Mouse (Mus musculus): Measurements from ENCODE around the gene Lrrc28. TPM values are rescaled to one million over a fixed set of nuclear protein-coding genes. Genes with fewer than 3 reads are reported as not detected.

Gene Lrrc28
- total and polyA plus RNA-seq, 3 experiments: 9.7 to 16.0 TPM; not detected in 1

DNA sequence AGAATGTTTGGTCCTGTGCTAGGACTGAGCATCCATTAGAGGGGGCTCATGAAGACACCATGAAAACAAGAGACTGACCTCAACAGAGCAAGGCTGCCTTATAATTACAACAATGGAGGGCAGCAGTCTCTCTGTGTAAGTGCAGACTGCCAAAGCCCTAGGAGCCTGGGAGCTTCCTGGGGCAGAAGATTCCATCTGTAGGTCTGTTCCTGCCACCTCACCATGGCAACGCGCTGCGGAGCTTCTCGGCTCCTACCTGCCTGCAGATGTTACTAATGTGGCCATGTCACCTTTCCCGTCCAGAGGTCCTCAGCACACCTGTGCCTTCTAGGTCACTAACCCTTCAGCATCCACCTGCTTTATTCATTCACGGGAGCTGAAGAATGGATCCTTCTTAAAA, 52.4 kb downstream of the Lrrc28 start:
- Histone ChIP-seq H3K4me1 (ENCODE audit: control insufficient read depth in 1 of 2, insufficient read depth in 2 of 2, low read length in 2 of 2) (peaks cover 0 to 4% of the 10 kb centered on the region in 2 experiments; a peak in 1 of 4 replicates), H3K27me3 (ENCODE audit: control insufficient read depth in 1 of 2, insufficient read depth in 2 of 2, low read length in 2 of 2) (no peaks in the 10 kb centered on the region), H3K9ac (ENCODE audit: control insufficient read depth, low read depth, low read length, poor library complexity, severe bottlenecking) (no peak overlapping the region), H3K27ac (ENCODE audit: control insufficient read depth, low read depth, low read length) (no peak overlapping the region), H3K9me3 (replicated peaks; ENCODE audit: insufficient read depth, low read length) (no peaks in the 10 kb centered on the region), H3K36me3 (ENCODE audit: control insufficient read depth in 1 of 2, insufficient read depth in 2 of 2, low read length in 2 of 2) (peaks cover 0 to 6% of the 10 kb centered on the region in 2 experiments; a peak in 2 of 4 replicates), H3K4me3 (ENCODE audit: control insufficient read depth in 1 of 2, insufficient read depth in 1 of 2, low read depth in 2 of 2, low read length in 2 of 2) (no peak overlapping the region), H3K79me2 (ENCODE audit: control insufficient read depth, insufficient read depth, low read length, poor library complexity) (no peaks in the 10 kb centered on the region)
- no peak for TF ChIP-seq ZKSCAN1 (IDR thresholded peaks at IDR 0.05; ENCODE audit: low read depth, low read length)
- no peak for TF ChIP-seq CHD1 (IDR thresholded peaks at IDR 0.05; ENCODE audit: low read depth, low read length)
- TF ChIP-seq NRF1 (IDR thresholded peaks at IDR 0.05; ENCODE audit: insufficient read depth, low read depth, low read length, poor library complexity, severe bottlenecking): no peak
- TF ChIP-seq ZNF384 (IDR thresholded peaks at IDR 0.05; ENCODE audit: low read depth, low read length): no peak
- TF ChIP-seq USF1 (IDR thresholded peaks at IDR 0.05; ENCODE audit: low read depth, low read length): no peak
- no peak for TF ChIP-seq POLR2AphosphoS5 (IDR thresholded peaks at IDR 0.05; ENCODE audit: borderline replicate concordance, low read depth, low read length)
- no peak for TF ChIP-seq SMC3 (IDR thresholded peaks at IDR 0.05; ENCODE audit: low read depth, low read length)
- TF ChIP-seq USF2 (IDR thresholded peaks at IDR 0.05; ENCODE audit: borderline replicate concordance in 1 of 2, insufficient read depth in 1 of 2, low read depth in 1 of 2, low read length in 2 of 2): no peak
- no peak for DNase-seq (ENCODE audit: low read depth, low spot score)

- Histone ChIP-seq H3K4me1 (ENCODE audit: control insufficient read depth in 1 of 2, insufficient read depth in 2 of 2, low read length in 2 of 2) (no peaks in the 10 kb centered on the region), H3K27ac (ENCODE audit: control insufficient read depth, low read depth, low read length) (no peak overlapping the region), H3K9me3 (replicated peaks; ENCODE audit: insufficient read depth, low read length) (no peaks in the 10 kb centered on the region), H3K4me3 (ENCODE audit: control insufficient read depth in 1 of 2, insufficient read depth in 1 of 2, low read depth in 2 of 2, low read length in 2 of 2) (no peak overlapping the region), H3K79me2 (ENCODE audit: control insufficient read depth, insufficient read depth, low read length, poor library complexity) (no peaks in the 10 kb centered on the region), H3K36me3 (ENCODE audit: control insufficient read depth in 1 of 2, insufficient read depth in 2 of 2, low read length in 2 of 2) (no peaks in the 10 kb centered on the region), H3K27me3 (ENCODE audit: control insufficient read depth in 1 of 2, insufficient read depth in 2 of 2, low read length in 2 of 2) (no peaks in the 10 kb centered on the region), H3K9ac (ENCODE audit: control insufficient read depth, low read depth, low read length, poor library complexity, severe bottlenecking) (no peak overlapping the region)
- DNase-seq (ENCODE audit: low read depth, low spot score): no peak
- TF ChIP-seq TAL1 (IDR thresholded peaks at IDR 0.05; ENCODE audit: low read length): no peak
- no peak for TF ChIP-seq ZNF384 (IDR thresholded peaks at IDR 0.05; ENCODE audit: low read depth, low read length)
- no peak for TF ChIP-seq NRF1 (IDR thresholded peaks at IDR 0.05; ENCODE audit: insufficient read depth, low read depth, low read length, poor library complexity, severe bottlenecking)
- TF ChIP-seq CTCF (IDR thresholded peaks at IDR 0.05 in 2 of 3, conservative IDR thresholded peaks at IDR 0.05 in 1 of 3; ENCODE audit: control insufficient read depth in 1 of 3, insufficient read depth in 1 of 3, low read depth in 2 of 3, low read length in 3 of 3, poor library complexity in 1 of 3, severe bottlenecking in 1 of 3): no peak
- no peak for TF ChIP-seq SMC3 (IDR thresholded peaks at IDR 0.05; ENCODE audit: low read depth, low read length)
- TF ChIP-seq RCOR1 (IDR thresholded peaks at IDR 0.05; ENCODE audit: low read depth, low read length): no peak
- no peak for TF ChIP-seq JUND (IDR thresholded peaks at IDR 0.05; ENCODE audit: low read depth, low read length)
- no peak for TF ChIP-seq USF1 (IDR thresholded peaks at IDR 0.05; ENCODE audit: low read depth, low read length)
- no peak for TF ChIP-seq NELFE (IDR thresholded peaks at IDR 0.05; ENCODE audit: low read depth, low read length)
- TF ChIP-seq POLR2A (IDR thresholded peaks at IDR 0.05; ENCODE audit: control insufficient read depth in 1 of 2, insufficient read depth in 1 of 2, low read depth in 1 of 2, low read length in 2 of 2, poor library complexity in 1 of 2): no peak
- no peak for TF ChIP-seq MXI1 (IDR thresholded peaks at IDR 0.05; ENCODE audit: low read depth, low read length)
- TF ChIP-seq E2F4 (IDR thresholded peaks at IDR 0.05; ENCODE audit: borderline replicate concordance, low read depth, low read length): no peak
- TF ChIP-seq ZMIZ1 (IDR thresholded peaks at IDR 0.05; ENCODE audit: low read depth, low read length): no peak
- no peak for TF ChIP-seq RAD21 (IDR thresholded peaks at IDR 0.05; ENCODE audit: low read depth, low read length)
- TF ChIP-seq POLR2AphosphoS5 (IDR thresholded peaks at IDR 0.05; ENCODE audit: borderline replicate concordance, low read depth, low read length): no peak
- TF ChIP-seq UBTF (IDR thresholded peaks at IDR 0.05; ENCODE audit: borderline replicate concordance, insufficient read depth, low read depth, low read length): no peak
- TF ChIP-seq MAZ (IDR thresholded peaks at IDR 0.05; ENCODE audit: low read depth, low read length): no peak
- TF ChIP-seq MYC (IDR thresholded peaks at IDR 0.05; ENCODE audit: low read depth, low read length): no peak
These were observed 56.3 kb downstream of the Lrrc28 start for GRCm38 (mm10) chr7:67588743-67589142.
